8 mouse cellular contexts compared by ENCODE assay signal in the genomic region with DNA sequence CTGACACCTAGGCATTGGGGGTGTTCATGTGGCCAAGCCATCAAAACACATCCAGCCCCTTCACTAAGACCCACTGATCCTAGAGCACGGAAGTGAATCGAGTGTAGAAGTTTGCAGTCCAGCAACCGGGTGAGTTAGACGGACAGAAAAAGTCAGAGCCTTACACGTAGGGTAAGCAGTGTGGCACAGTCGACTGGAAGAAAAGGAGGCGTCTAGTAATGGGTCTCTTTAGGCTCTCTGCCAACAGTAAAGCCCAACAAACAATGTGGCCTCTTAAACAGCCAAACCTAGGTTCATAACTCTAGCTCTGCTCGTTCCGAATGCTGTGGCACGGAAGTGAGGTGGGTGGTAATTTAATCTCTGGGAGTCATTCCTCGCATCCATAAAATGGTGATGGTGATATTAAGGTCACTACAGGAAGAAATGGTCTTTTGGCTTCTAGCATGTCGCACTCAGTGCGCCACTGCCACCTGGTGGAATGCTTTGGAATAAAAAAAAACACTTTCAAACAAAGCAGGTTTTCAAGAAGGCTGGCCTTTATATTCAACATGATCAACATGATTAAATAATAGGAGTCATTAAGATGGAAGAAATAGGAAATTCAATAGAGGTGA. TPM values are rescaled to one million over a fixed set of nuclear protein-coding genes. Genes with fewer than 3 reads are reported as not detected.
DNase-seq lines count a peak whose midpoint lies in the region; ATAC-seq lines count a peak whose summit lies in the region.

No protein-coding gene starts in this region.

- DNase-seq in ovary, postnatal 36 days (ENCODE audit: low spot score), result peak; percentile 23
- no peak for DNase-seq in ovary, postnatal 10 days (ENCODE audit: low spot score)
- peak; percentile 76 for DNase-seq in adipocyte (ENCODE audit: low spot score)
- peak; percentile 69 for DNase-seq in embryo, embryonic 10 days (ENCODE audit: low spot score)
- peak; percentile 50 for DNase-seq in left cerebral cortex, adult 11 months (ENCODE audit: low spot score)

- ATAC-seq in hindbrain, embryonic 16.5 days, result peak; percentile 50
- 0 out of 2 replicates have a peak, but pooled peaks have one; percentile 45 for ATAC-seq in midbrain, embryonic 16.5 days
- no peak for ATAC-seq in inflammation-experienced regulatory T-cells, adult 6 months

- H3K4me2 ChIP-seq in hindbrain, embryonic 16.5 days (ENCODE audit: low read length), result 0 out of 2 replicates have a peak overlapping the region, but pooled peaks have one; percentile 6
- H3K4me2 ChIP-seq in midbrain, embryonic 16.5 days (ENCODE audit: low read length), result no peak overlapping the region

- WGBS in hindbrain, embryonic 16.5 days, result 31% methylated on average over 13 of the region's 13 CpGs
- 36% methylated on average over 13 of the region's 13 CpGs for WGBS in midbrain, embryonic 16.5 days

- no peaks in the 10 kb centered on the region for H3K4me1 ChIP-seq in hindbrain, embryonic 16.5 days (ENCODE audit: control insufficient read depth, insufficient read depth, low read depth, low read length)
- no peaks in the 10 kb centered on the region for H3K4me1 ChIP-seq in midbrain, embryonic 16.5 days (ENCODE audit: control insufficient read depth, insufficient read depth, low read length)

- H3K9me3 ChIP-seq in hindbrain, embryonic 16.5 days (ENCODE audit: control insufficient read depth, low read length), result no peaks in the 10 kb centered on the region
- no peaks in the 10 kb centered on the region for H3K9me3 ChIP-seq in midbrain, embryonic 16.5 days (replicated peaks; ENCODE audit: control insufficient read depth, low read length, poor library complexity, severe bottlenecking)

- H3K27ac ChIP-seq in hindbrain, embryonic 16.5 days (ENCODE audit: low read depth, low read length), result no peak overlapping the region
- H3K27ac ChIP-seq in midbrain, embryonic 16.5 days (ENCODE audit: low read length), result no peak overlapping the region

- no peaks in the 10 kb centered on the region for H3K36me3 ChIP-seq in hindbrain, embryonic 16.5 days (ENCODE audit: control insufficient read depth, insufficient read depth, low read length)
- H3K36me3 ChIP-seq in midbrain, embryonic 16.5 days (ENCODE audit: control insufficient read depth, insufficient read depth, low read length), result no peaks in the 10 kb centered on the region

- no peak overlapping the region for H3K9ac ChIP-seq in hindbrain, embryonic 16.5 days (ENCODE audit: low read depth, low read length)
- H3K9ac ChIP-seq in midbrain, embryonic 16.5 days (ENCODE audit: low read depth, low read length), result no peak overlapping the region

- no peaks in the 10 kb centered on the region for H3K27me3 ChIP-seq in hindbrain, embryonic 16.5 days (replicated peaks; ENCODE audit: control insufficient read depth, insufficient read depth, low read length)
- H3K27me3 ChIP-seq in midbrain, embryonic 16.5 days (ENCODE audit: control insufficient read depth, insufficient read depth, low read depth, low read length), result no peaks in the 10 kb centered on the region

- no peak overlapping the region for H3K4me3 ChIP-seq in hindbrain, embryonic 16.5 days (ENCODE audit: low read length)
- H3K4me3 ChIP-seq in midbrain, embryonic 16.5 days (ENCODE audit: low read depth, low read length), result no peak overlapping the region

RNA-seq across cellular contexts. Expression of gene Slc35b4, which starts 54.0 kb away (rescaled TPM):
- polyA plus RNA-seq in hindbrain, embryonic 16.5 days (2015; fragmentation: Nextera tagmentation; extraction: Ambion mirVana), result 42.7 and 45.3 TPM in 2 replicates
- 44.5 and 45.1 TPM in 2 replicates for polyA plus RNA-seq in midbrain, embryonic 16.5 days (2015; fragmentation: Nextera tagmentation; extraction: Ambion mirVana)
- 10 to 100 TPM; 28.3 to 31.6 (median 31.2) TPM for polyA plus RNA-seq in inflammation-experienced regulatory T-cells, adult 6 months (2017; shearing (Covaris generic))
